Mouse (Mus musculus): ENCODE data around the gene Mbip.

- TF ChIP-seq GATA1 (IDR thresholded peaks at IDR 0.05; ENCODE audit: borderline replicate concordance, low read length) (no peak), FLI1 (IDR thresholded peaks at IDR 0.05; ENCODE audit: low read length) (no peak)
Measured at GRCm38 (mm10) chr12:56297099-56297498, 48.6 kb downstream of the Mbip start.

All from megakaryocyte, embryonic 14.5 days (primary cell).